Comparison of ENCODE assay signal across 9 mouse cellular contexts in the genomic region with DNA sequence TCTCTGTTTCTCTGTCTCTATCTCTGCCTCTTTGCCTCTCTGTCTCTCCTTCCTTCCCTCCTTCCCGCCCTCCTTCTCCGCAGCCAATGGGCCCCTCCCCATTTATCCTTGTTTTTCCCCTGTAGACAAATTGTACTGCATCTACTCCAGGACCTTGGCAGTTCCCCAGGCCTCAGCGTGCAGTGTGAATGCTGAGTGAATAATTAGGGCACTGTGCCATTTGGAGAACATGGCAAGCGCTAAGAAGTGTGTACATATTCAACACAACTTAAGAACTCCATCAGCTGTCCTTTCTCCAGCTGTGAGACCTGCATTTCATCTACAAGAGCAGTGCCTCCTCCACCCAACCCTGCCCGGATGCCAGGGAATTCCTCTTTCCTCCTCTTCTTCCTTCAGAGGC.
A peak's percentile ranks its signal among the peaks of the same experiment; 100 is the strongest.
DNase-seq lines count a peak whose midpoint lies in the region; ATAC-seq lines count a peak whose summit lies in the region.
"Had no signal": no experiment of that assay in that cellular context is flagged by ENCODE, and none has a peak within 500 bp of the region (broad histone marks: within the 10 kb centered on the region; RNA-seq: fewer than 3 reads in every experiment).

No protein-coding gene starts in this region.

- no peak overlapping the region for H3K27ac ChIP-seq in intestine, embryonic 16.5 days (ENCODE audit: low read length)
- H3K27ac ChIP-seq: kidney, postnatal 0 days had no signal

- intact Hi-C loops in heart, postnatal 14 days (cut with DNase I): loop anchor here (2.0 kb wide), 1 partner anchor 14 kb away; no protein-coding TSS in a partner anchor
- intact Hi-C loops in heart, postnatal 25 days (cut with DNase I): no loop called here

- H3K36me3 ChIP-seq in intestine, embryonic 16.5 days (ENCODE audit: control insufficient read depth, insufficient read depth, low read length): no peaks in the 10 kb centered on the region

- ATAC-seq in intestine, embryonic 16.5 days: no peak

- no peaks in the 10 kb centered on the region for H3K27me3 ChIP-seq in intestine, embryonic 16.5 days (replicated peaks; ENCODE audit: control insufficient read depth, insufficient read depth, low read length)

- H3K4me1 ChIP-seq in intestine, embryonic 16.5 days (ENCODE audit: control insufficient read depth, insufficient read depth, low read length): no peaks in the 10 kb centered on the region

- no peak overlapping the region for H3K4me3 ChIP-seq in intestine, embryonic 16.5 days (ENCODE audit: low read length)

- no peak overlapping the region for H3K9ac ChIP-seq in intestine, embryonic 16.5 days (ENCODE audit: low read depth, low read length)

- 52% methylated on average over 5 of the region's 5 CpGs for WGBS in intestine, embryonic 16.5 days

- no peaks in the 10 kb centered on the region for H3K9me3 ChIP-seq in intestine, embryonic 16.5 days (ENCODE audit: control insufficient read depth, low read length)

- peak; percentile 56 to 60 for DNase-seq in heart, postnatal 14 days
- DNase-seq in heart, postnatal 25 days (ENCODE audit: low spot score): no peak
- DNase-seq in right cerebral cortex, postnatal 10 days (ENCODE audit: low spot score in 2 of 2): peak; percentile 80 to 81
- no peak for DNase-seq in right cerebral cortex, postnatal 36 days (ENCODE audit: low spot score in 2 of 2)
- peak; percentile 37 to 42 for DNase-seq in layer of hippocampus, postnatal 36 days
- DNase-seq in yolk sac, embryonic 10.5 days (ENCODE audit: low spot score): no peak
- DNase-seq in urinary bladder, adult 2 months (ENCODE audit: low spot score): no peak

- no peak overlapping the region for H3K4me2 ChIP-seq in intestine, embryonic 16.5 days (ENCODE audit: low read depth, low read length)

Comparison
In these comparisons a context has a peak if more than half of its experiments do, and no peak if none do; other contexts are left out.
1. DNase-seq: peak in heart, postnatal 14 days (2 of 2), right cerebral cortex, postnatal 10 days (2 of 2) and layer of hippocampus, postnatal 36 days (2 of 2); none in heart, postnatal 25 days (single experiment), right cerebral cortex, postnatal 36 days (0 of 2), yolk sac, embryonic 10.5 days (single experiment) and urinary bladder, adult 2 months (single experiment).